Mouse (Mus musculus): Measurements from ENCODE around the gene Gm21981.

GRCm38 (mm10) chr17:47735553-47736100 is 41.4 kb upstream of the Gm21981 start:
- TF ChIP-seq CTCF (IDR thresholded peaks at IDR 0.05; ENCODE audit: extremely low read depth, insufficient read depth, low read length), result no peak
- TF ChIP-seq POLR2A (IDR thresholded peaks at IDR 0.05; ENCODE audit: extremely low read depth, insufficient read depth, low read length), result no peak

Data from cortical plate, adult 2 months (tissue).